Mouse (Mus musculus): Measurements from ENCODE around the gene Abhd6. TPM values are rescaled to one million over a fixed set of nuclear protein-coding genes. Genes with fewer than 3 reads are reported as not detected.

Gene Abhd6
- total and polyA plus RNA-seq, 3 experiments: not detected

GRCm38 (mm10) chr14:8052661-8053060 is 50.0 kb downstream of the Abhd6 start:
- Histone ChIP-seq H3K36me3 (ENCODE audit: control insufficient read depth in 1 of 2, insufficient read depth in 2 of 2, low read length in 2 of 2) (no peaks in the 10 kb centered on the region), H3K27ac (ENCODE audit: control insufficient read depth, low read depth, low read length) (no peak overlapping the region), H3K27me3 (ENCODE audit: control insufficient read depth in 1 of 2, insufficient read depth in 2 of 2, low read length in 2 of 2) (no peaks in the 10 kb centered on the region; a peak in 1 of 4 replicates), H3K79me2 (ENCODE audit: control insufficient read depth, insufficient read depth, low read length, poor library complexity) (no peaks in the 10 kb centered on the region), H3K4me3 (ENCODE audit: control insufficient read depth in 1 of 2, insufficient read depth in 1 of 2, low read depth in 2 of 2, low read length in 2 of 2) (no peak overlapping the region), H3K4me1 (ENCODE audit: control insufficient read depth in 1 of 2, insufficient read depth in 2 of 2, low read length in 2 of 2) (no peaks in the 10 kb centered on the region), H3K9ac (ENCODE audit: control insufficient read depth, low read depth, low read length, poor library complexity, severe bottlenecking) (no peak overlapping the region), H3K9me3 (replicated peaks; ENCODE audit: insufficient read depth, low read length) (no peaks in the 10 kb centered on the region)
- TF ChIP-seq SIN3A (IDR thresholded peaks at IDR 0.05; ENCODE audit: low read length): no peak
- TF ChIP-seq MAZ (IDR thresholded peaks at IDR 0.05; ENCODE audit: low read depth, low read length): no peak
- TF ChIP-seq RCOR1 (IDR thresholded peaks at IDR 0.05; ENCODE audit: low read depth, low read length): no peak
- no peak for TF ChIP-seq JUND (IDR thresholded peaks at IDR 0.05; ENCODE audit: low read depth, low read length)
- no peak for TF ChIP-seq RAD21 (IDR thresholded peaks at IDR 0.05; ENCODE audit: low read depth, low read length)
- no peak for TF ChIP-seq MYC (IDR thresholded peaks at IDR 0.05; ENCODE audit: low read depth, low read length)
- TF ChIP-seq ELF1 (IDR thresholded peaks at IDR 0.05; ENCODE audit: low read depth, low read length): no peak
- TF ChIP-seq USF2 (IDR thresholded peaks at IDR 0.05; ENCODE audit: borderline replicate concordance in 1 of 2, insufficient read depth in 1 of 2, low read depth in 1 of 2, low read length in 2 of 2): no peak
- no peak for TF ChIP-seq EP300 (IDR thresholded peaks at IDR 0.05; ENCODE audit: low read depth in 1 of 2, low read length in 2 of 2)
- no peak for TF ChIP-seq ETS1 (IDR thresholded peaks at IDR 0.05; ENCODE audit: low read depth, low read length)
- TF ChIP-seq SMC3 (IDR thresholded peaks at IDR 0.05; ENCODE audit: low read depth, low read length): no peak
- no peak for TF ChIP-seq ZMIZ1 (IDR thresholded peaks at IDR 0.05; ENCODE audit: low read depth, low read length)
- TF ChIP-seq UBTF (IDR thresholded peaks at IDR 0.05; ENCODE audit: borderline replicate concordance, insufficient read depth, low read depth, low read length): no peak
- no peak for TF ChIP-seq GABPA (IDR thresholded peaks at IDR 0.05; ENCODE audit: low read depth, low read length)
- no peak for DNase-seq (ENCODE audit: low read depth, low spot score)

DNA sequence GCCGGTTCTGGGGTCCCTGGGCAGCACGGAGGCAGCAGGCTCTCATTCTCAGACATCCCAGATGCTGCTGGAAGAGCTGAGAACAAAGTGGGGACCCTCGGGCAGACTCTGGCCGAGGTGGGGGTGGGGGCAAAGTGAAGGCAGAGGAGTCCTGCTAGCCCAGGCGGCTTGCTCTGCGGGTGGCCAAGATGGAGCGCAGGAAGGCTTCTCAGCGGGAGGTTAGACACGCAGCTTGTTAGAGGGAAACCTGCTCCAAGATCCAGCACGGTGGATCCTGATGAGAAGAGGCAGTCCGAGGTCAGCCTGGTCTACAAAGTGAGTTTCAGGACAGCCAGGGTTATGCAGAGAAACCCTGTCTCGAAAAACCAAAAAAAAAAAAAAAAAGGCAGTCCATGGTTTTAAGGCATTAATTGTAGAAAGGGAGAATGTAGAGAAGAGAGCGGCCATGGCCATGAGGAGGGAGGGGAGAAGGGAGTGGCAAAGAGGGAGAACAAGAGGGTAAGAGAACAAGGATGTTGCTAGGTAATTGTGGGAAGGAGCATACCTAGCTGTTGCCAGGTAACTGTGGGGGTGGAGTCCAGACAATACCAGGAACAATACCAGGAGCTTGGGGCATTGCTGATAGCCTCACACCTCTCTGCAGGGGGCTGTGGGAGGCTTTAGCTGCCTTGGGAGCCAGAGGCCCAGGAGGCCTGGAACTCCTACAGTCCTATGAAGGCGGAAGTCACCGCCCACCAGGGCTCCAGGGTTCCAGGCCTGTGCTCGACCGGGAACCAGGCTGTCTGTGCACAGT is 51.8 kb downstream of the Abhd6 start:
- DNase-seq (ENCODE audit: low read depth, low spot score): no peak
- Histone ChIP-seq H3K9me3 (replicated peaks; ENCODE audit: insufficient read depth, low read length) (no peaks in the 10 kb centered on the region), H3K27me3 (ENCODE audit: control insufficient read depth in 1 of 2, insufficient read depth in 2 of 2, low read length in 2 of 2) (no peaks in the 10 kb centered on the region; a peak in 1 of 4 replicates), H3K79me2 (ENCODE audit: control insufficient read depth, insufficient read depth, low read length, poor library complexity) (no peaks in the 10 kb centered on the region), H3K4me1 (ENCODE audit: control insufficient read depth in 1 of 2, insufficient read depth in 2 of 2, low read length in 2 of 2) (no peaks in the 10 kb centered on the region), H3K36me3 (ENCODE audit: control insufficient read depth in 1 of 2, insufficient read depth in 2 of 2, low read length in 2 of 2) (no peaks in the 10 kb centered on the region), H3K4me3 (ENCODE audit: control insufficient read depth in 1 of 2, insufficient read depth in 1 of 2, low read depth in 2 of 2, low read length in 2 of 2) (no peak overlapping the region), H3K9ac (ENCODE audit: control insufficient read depth, low read depth, low read length, poor library complexity, severe bottlenecking) (no peak overlapping the region), H3K27ac (ENCODE audit: control insufficient read depth, low read depth, low read length) (no peak overlapping the region)
- no peak for TF ChIP-seq MYC (IDR thresholded peaks at IDR 0.05; ENCODE audit: low read depth, low read length)
- no peak for TF ChIP-seq GATA1 (IDR thresholded peaks at IDR 0.05; ENCODE audit: low read depth, low read length)
- TF ChIP-seq TAL1 (IDR thresholded peaks at IDR 0.05; ENCODE audit: low read length): no peak
- no peak for TF ChIP-seq USF1 (IDR thresholded peaks at IDR 0.05; ENCODE audit: low read depth, low read length)
- TF ChIP-seq CHD2 (IDR thresholded peaks at IDR 0.05; ENCODE audit: low read length): no peak
- no peak for TF ChIP-seq CHD1 (IDR thresholded peaks at IDR 0.05; ENCODE audit: low read depth, low read length)
- no peak for TF ChIP-seq POLR2AphosphoS2 (IDR thresholded peaks at IDR 0.05; ENCODE audit: low read length)
- no peak for TF ChIP-seq GABPA (IDR thresholded peaks at IDR 0.05; ENCODE audit: low read depth, low read length)
